Mouse (Mus musculus): ENCODE measurements at regions not wholly inside any gene's neighbourhood (a gene's known extent, or its start where the extent isn't known, plus 50 kb on each side); places are given as distances from the start of the nearest gene placed in this dataset.

DNA sequence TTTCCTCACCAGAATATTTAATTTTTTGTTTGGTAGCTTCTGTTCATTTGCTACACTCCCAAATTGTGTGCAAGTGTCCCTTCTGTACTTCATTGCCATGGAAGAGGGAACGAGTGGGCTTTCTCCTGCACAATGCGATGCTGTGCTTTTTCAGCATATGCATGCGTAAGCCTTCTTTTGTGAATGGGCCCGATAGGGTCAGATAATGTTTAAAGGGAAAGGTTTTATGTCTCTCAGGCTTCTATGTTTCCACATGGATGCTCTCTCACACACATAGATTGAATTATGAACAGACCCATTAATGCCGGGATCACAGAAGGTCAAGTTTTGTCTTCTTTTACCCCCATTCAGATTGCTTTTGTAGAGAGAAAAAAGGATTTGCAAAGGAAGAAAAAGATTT is 158.5 kb upstream of the Dnajc24 start:
- no peak for TF ChIP-seq POLR2A (IDR thresholded peaks at IDR 0.05; ENCODE audit: borderline replicate concordance, extremely low read depth, insufficient read depth, insufficient read length, poor library complexity, severe bottlenecking)
- no peak for TF ChIP-seq CTCF (IDR thresholded peaks at IDR 0.05; ENCODE audit: borderline replicate concordance, extremely low read depth, insufficient read depth, insufficient read length)
